Mouse (Mus musculus): ENCODE data around the gene Ppp1r32.

Gene Ppp1r32

DNA sequence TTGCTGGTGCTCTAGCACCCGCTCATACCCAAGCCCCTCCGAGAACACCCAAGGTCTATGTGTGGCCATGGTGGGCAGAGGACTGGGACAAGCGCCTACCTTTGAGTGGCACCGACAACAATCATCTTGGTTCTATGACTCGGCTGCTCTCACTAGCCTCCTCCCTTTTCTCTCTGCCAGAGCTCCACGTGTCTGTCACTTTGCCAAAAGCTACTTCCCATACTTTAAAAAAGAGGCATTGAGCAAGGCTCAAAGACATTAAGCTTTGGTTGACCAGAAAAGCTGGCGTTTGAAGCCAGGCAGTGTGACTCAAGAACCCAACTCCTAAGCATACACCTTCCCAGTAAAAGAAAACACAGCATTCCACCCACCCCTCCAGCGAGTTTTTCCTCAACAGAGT, 24.6 kb downstream of the Ppp1r32 start:
- no peak for DNase-seq (ENCODE audit: low read depth, low spot score)

DNA sequence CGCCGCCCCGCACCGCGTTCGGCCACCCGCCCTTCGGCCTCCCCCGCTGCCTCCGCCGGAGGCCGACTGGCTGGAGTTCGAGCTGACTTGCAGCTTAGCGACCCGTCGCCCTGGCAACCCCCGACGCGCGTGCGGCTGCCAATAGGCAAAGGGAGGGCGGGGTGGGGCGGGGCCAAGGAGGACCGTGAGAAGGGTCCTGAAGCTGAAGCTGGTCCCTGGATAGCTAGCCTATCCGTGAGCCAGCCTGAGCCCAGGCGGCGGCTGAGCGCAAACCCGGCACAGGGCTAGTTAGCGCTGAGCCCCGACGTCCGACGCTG, 25.3 kb downstream of the Ppp1r32 start:
- no peak for DNase-seq (ENCODE audit: low read depth, low spot score)

DNA sequence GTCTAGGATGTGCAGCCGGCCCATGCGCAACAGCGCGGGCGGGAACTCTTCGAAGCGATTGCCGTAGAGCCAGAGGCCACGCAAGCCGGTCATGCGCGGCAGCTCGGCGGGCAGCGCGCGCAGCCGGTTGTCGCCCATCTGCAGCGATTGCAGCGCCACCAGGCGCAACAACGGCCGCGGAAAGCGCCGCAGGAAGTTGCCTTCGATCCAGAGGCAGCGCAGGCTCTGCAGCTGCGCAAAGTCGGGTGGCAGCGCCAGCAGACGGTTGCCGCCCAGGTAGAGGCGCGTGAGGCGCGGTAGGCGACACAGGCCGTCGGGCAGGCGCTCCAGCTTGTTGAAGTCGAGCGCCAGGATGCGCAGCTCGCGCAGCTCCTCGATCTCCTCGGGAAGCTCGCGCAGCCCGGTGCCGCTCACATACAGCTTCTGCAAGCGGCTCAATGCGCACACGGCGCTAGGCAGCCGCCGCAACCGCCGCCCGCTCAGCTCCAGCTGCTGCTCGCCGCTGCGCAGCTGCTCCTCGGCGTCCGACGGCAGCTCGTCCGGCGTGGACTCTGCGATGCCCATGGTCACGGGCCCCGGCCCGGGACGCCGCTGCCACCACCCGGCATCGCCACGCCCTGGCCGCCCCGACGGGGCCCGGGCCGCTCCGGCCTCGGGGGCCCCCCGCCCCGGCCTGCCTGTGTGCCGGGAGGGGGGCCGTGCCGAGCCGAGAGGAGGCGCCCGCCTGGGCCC, 25.8 kb downstream of the Ppp1r32 start, which contains the start of gene Lrrc10b:
Gene Lrrc10b (minus strand): TSS at position 722 of the 732 bp plus-strand sequence.
- no peak for DNase-seq (ENCODE audit: low read depth, low spot score)

DNA sequence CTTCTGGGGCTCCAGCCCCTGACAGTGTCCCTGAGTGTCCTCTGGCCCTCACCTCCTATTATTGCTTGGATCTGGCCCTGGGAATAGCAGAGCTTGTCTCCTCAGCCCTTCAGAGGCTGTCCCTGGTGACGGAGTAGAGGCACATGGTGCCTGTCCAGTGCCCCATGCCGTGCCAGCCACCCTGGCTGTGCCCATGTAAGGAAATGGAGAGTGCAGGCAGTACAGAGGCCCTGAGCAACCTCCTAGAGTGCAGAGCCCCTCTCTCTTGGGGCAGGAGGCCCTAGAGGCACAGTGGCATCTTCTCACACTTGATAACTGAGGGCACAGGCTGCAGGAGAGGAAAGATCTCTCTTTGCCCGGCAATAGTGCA, 27.3 kb downstream of the Ppp1r32 start:
- no peak for DNase-seq (ENCODE audit: low read depth, low spot score)

DNA sequence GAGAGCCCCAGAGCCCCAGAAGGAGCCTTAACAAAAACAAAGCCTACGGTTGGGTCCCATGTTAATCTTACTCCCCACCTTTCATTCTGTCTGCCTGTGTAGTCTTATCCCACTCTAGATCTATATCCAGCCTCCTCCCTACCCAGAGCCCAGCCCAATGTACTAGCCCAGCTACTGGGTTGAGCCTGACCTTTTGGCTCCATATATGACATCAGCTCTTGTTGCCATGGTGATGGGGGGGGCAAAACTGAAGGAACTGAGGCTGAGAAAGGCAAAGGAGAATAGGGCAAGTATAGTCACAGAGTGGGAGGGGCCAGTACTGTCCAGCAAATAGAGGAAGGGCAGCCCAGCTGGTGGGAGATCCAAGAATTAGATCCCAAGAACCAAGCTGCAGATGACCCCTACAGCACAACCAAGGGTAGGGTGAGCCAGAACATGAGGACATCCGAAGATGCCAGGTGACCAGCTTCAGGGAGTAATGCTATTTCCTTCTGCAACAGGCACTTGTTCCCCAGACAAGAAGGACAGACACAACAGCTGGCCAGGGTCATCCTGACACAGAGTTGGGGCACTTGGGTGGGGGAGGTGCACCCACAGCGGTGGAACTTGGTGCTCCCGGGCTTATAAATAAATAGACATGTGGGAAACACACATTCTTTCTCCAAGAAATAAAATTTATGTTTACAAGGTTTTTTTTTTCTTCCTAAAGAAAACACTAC, 27.9 kb downstream of the Ppp1r32 start:
- DNase-seq (ENCODE audit: low read depth, low spot score): no peak

DNA sequence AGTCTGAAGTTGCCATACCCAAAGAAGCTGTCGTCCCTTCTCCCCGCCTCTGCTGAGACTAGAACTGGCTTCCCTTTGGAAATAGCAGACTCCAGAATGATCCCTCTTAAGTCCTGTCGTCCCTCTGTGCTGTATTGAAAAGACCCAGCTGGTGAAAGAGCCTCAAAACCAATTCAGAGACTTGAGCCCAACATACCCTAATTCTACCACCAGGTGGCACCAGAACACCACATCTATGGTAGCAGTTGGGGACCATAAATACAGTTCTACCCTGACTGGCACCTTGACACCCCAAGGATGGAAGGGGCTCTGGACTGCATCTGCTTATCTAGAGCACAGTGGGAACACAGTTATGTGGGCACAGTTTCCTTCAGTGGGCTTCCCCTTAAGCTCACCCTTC, 33.0 kb downstream of the Ppp1r32 start:
- DNase-seq (ENCODE audit: low read depth, low spot score): peak; percentile 70

DNA sequence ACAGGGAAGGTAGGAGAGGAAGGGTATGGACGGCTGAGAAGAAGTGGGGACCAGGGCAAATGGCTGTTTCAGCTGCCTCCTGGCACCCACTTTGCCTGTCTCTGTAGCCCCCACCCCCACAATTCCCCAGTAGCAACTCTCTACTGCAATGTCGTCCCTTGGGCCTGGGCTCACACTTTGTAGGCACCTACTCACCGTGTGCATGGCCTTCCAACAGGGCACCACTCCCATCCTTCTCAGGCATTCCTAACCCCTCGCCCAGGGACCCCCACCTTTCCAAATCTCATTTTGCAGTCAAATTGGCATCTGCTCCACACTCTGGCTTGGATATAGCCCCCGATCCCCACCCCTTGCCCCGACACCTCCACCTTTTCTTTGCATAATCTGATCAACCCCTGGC, 33.5 kb downstream of the Ppp1r32 start:
- DNase-seq (ENCODE audit: low read depth, low spot score): no peak

DNA sequence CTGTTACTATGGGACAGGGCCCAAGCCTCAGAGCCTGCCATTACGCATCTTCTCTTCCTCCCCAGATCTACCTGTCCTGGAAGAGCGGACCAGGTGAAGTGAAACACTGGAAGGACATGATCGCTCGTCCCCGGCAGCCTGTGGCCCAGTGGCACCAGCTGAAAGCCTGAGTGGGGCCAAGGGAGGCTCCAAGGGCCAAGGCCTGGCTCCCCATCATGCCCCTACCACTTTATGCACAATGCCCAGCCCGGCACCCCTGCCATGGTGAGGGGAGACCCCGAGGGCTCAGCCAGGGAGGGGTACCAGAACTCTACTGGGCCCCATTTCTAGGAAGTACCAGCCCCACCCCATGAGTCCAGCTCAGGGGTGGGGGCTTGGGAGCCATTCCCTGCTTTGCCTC, 34.5 kb downstream of the Ppp1r32 start:
- no peak for DNase-seq (ENCODE audit: low read depth, low spot score)

DNA sequence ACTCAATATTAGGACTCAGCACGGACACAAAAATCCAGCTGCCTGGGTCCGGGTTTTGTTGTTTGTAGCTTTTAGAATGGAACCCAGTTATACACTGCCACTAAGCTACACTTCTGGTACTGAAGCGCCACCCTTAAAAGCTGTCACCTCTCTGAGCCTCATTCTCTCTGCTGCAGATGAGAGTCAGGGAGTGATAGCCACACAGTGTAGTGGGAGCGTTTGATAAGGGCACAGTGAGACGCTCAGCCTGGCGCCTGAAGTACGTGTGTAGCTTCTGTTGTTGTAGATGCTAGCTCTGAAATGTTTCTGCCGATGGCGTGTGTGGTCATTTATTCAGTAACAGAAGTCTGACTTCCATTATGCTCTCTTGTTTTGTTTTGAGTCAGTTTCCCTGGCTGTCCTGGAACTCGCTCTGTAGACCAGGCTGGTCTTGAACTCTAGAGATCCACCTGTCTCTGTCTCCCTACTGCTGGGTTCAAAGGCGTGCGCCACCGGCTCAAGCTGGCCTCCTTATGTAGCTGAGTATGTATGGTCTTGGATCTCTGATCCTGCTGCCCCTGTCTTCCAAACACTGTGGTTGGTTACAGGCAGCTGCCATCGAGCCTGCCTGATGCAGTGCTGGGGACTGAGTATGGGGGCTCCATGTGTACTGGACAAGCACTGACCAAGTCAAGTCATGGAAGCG, 37.9 kb downstream of the Ppp1r32 start:
- DNase-seq (ENCODE audit: low read depth, low spot score): no peak

DNA sequence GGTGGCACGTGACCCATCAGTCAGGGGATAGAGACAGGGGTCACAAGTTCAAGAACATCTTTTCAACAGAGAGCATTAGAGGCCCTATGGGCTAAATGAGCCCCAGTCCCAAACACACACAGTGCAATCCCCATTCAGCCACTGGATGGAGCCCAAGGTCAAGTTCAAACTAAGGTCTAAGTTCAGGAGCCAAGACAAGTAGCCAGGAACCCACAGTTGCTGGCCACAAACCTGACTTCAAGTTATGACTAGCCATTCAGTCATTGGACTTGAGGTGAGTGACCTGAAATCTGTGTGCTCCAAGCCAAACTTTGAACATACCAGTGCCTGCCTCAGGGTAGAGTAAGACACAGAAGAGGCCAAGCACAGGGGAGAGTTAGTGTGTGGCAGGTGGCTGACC, 45.2 kb downstream of the Ppp1r32 start:
- peak; percentile 38 for DNase-seq (ENCODE audit: low read depth, low spot score)

DNA sequence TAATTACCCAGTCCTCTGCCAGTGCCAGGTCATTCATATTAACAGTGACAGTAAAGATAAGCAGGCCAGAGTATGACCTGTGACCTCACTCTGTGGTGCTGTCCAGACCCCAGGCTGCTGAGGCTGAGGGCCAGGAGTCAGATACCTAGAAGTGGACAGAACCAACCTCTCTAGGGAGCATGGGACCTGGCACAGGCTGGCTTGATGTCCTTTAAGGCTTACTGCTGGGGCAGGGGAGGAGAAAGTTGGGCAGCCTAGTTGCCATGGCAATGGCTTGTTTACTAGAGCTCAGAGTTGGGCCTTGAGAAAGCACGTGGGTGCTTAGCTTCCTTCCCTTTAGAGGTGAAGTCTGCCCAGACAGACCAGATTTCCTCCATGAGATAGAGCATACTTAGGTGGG, 46.0 kb downstream of the Ppp1r32 start:
- no peak for DNase-seq (ENCODE audit: low read depth, low spot score)

DNA sequence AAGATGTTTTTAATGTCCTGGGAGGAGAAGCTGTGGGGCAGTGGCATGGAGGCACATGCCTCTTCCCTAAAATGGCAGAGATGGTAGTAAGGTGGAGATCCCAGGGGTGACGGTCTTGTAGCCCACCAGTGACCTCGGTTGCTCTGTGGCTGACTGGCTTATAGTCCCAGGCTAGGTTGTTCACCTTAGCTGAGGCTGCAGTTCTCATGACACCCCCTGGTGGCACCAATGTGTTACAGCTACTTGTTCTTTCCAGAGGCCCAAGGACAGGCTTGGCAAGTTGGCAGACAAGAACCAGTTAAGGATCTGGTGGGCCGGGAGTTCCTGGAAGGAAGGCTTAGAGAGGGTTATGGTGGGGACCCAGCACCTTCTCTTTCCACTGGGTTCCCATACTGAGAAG, 46.8 kb downstream of the Ppp1r32 start:
- peak; percentile 71 for DNase-seq (ENCODE audit: low read depth, low spot score)

DNA sequence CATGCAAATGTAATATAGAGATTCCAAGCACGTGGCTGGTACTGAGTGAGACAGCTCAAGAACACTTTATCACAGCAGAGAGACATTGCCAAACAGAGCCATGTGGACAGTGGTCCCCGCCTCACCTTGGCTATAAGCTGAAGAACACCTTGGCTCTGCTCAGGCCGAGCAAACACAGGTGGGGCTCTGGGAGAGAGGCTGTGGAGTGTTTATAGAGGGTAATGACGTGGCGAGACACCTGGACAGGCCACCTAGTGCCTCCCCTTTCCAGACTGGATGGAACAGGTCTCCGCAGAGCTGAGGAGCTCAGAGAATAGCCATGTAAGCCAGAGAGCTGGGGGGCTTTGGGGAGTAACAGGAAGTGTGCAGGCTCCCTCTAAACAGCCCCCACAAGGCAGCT, 47.8 kb downstream of the Ppp1r32 start:
- DNase-seq (ENCODE audit: low read depth, low spot score): no peak

DNA sequence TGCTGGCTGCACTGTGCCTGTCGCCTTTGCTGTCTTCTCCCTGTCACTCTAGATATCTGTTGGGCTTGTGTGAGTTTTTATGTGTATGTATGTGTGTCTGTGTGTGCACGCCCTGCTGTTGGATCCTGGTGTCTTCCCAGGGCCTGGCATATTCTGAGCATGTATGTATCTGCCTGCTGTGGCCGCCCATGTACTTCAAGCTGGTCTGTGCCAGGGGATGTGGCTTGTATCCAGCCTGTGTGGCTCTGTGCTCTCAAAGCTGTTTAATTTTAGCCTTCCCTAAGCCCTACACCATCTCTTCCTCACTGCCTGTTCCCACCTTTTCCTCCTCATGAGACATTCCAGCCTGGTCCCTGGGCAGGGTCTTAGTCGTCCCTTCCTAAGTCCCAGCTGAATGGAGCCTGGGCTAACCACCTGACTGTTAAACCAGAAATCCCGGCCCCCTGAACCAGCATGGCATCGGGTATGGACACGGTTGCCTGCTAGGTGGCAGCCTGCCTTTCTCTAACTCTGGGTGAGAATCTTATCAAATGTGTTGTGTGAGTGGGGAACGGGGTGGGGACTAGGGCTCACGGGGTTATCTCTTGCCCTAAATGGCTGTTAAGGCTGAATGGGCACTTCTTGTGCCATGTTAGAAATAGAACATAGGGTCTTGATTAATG, 48.7 kb downstream of the Ppp1r32 start:
- no peak for DNase-seq (ENCODE audit: low read depth, low spot score)

DNA sequence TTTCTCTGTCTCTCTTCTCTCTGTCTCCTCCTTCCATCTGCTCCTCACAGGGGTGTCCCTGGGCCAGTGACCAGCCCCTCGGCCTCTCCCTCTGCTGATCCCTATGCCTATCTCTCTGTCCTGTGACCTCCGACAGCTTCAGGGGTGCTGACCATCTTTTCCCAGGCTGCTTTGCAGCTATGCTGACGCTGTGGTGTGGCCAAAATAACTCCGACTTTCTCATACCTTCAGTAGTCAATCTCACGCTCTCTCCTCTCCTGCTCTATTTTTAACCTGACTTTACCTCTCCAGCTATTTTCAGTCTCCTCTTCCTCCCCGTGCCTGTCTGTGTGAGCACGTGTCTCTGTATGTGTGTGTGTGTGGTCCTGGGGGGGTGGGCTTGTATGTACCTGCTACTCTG, 49.5 kb downstream of the Ppp1r32 start:
- DNase-seq (ENCODE audit: low read depth, low spot score): no peak

DNA sequence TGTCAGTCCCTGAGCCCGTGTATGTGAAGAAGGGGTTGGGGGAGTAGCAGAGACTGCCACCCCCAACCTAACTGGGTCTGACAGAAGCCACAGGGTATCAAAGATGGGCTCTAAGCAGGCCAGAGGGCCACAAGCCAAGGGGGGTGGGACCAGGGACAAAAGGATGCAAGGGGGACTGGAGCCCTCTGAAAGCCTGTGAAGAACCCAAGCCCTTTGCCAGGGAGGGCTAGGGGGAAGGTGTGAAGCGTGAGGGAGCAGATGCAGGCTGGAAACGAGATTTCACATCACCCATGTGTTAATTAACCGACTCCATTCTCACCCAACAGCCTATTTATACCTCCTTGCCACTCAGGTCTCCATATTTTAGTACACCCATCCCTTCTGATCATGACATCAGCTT, 50.9 kb downstream of the Ppp1r32 start:
- no peak for DNase-seq (ENCODE audit: low read depth, low spot score)

DNA sequence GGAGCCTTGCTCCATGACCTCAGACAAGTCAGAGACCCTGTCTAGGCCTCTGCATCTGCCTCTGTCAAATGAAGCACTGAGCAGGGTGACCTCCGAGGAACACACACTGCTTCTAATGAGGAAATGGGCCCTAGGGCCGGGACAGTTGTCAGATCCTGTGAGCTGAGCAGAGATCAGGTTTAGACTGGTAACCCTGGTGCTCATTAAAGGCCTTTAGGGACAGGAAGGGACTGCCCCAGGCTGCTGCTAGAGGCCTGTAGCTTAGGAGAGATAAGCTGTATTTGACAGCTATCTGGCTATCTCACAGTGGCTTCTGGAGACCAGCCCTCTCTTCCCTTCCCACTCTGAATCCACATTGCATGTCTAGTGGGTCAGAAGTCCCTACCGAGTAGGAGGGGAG, 51.3 kb downstream of the Ppp1r32 start:
- peak; percentile 36 for DNase-seq (ENCODE audit: low read depth, low spot score)

DNA sequence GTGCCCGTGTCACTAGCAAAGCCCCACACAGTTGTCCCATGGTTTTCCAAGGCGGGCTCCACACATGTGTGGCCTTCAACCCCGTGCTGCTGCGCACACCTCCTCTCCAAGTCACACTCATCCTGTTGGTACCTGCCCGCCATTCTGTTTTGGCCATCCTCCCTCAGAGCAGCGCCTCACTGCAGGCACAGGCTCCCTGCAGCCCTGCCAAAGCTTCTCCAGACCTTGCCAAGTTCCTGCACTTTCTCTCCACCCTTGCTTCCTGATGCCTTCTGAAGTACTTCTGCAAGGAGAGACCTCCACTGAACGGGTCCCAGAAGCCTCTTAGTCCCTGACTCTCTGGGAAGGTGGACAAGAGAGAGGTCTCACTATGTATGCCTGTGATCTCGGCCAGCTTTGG, 53.4 kb downstream of the Ppp1r32 start:
- no peak for DNase-seq (ENCODE audit: low read depth, low spot score)

DNA sequence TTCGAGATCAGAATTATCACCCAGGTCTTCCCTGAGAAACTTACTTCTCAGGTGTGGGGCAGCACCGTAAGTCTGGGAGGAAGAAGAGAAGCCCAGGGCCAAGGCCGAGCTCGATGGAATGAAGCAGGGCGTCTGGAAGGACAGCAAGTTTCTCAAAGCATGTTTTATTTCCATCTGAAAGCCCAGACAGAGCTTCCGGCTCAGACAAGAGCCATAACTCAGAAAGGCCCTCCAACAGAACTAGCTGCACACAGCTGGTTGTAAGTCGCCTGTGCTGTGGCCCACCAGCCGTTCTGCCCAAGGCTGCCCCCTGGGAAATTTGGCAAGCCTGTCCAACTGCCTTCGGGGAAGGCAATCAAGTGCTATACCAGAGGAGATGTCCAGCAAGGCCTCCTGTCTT, 55.3 kb downstream of the Ppp1r32 start:
- no peak for DNase-seq (ENCODE audit: low read depth, low spot score)

DNA sequence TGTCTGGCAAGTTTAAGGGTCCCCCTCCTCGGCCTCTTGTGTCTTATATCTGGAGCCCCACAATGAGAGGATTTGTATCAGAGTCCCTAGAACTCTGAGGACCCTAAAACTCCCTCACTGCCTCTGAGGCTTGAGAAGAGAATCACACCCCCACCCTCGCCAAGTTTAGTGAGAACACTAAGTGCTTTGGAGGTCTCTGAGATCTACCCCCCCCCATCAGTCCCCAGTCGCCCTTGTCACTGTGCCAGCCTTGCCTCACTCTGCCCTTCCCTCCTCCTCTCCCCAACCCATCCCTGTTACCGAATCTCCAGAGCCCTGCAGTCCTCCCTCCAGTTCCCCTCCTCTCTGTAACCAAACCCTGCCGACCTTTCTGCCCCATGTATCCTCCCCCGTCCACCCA, 55.9 kb downstream of the Ppp1r32 start:
- DNase-seq (ENCODE audit: low read depth, low spot score): no peak

DNA sequence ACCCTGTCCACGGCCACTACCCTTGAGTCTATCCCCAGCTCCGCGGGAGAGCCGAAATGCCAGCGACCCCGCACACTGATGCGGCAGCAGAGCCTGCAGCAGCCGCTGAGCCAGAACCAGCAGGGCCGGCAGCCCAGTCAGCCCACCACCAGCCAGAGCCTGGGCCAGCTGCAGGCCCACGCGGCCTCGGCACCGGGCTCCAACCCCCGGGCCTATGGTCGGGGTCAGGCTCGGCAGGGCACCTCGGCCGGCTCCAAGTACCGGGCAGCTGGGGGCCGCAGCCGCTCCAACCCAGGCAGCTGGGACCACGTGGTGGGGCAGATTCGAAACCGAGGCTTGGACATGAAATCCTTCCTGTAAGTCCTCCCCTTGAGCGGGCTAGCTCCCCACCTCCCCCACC, 56.4 kb downstream of the Ppp1r32 start:
- DNase-seq (ENCODE audit: low read depth, low spot score): no peak

DNA sequence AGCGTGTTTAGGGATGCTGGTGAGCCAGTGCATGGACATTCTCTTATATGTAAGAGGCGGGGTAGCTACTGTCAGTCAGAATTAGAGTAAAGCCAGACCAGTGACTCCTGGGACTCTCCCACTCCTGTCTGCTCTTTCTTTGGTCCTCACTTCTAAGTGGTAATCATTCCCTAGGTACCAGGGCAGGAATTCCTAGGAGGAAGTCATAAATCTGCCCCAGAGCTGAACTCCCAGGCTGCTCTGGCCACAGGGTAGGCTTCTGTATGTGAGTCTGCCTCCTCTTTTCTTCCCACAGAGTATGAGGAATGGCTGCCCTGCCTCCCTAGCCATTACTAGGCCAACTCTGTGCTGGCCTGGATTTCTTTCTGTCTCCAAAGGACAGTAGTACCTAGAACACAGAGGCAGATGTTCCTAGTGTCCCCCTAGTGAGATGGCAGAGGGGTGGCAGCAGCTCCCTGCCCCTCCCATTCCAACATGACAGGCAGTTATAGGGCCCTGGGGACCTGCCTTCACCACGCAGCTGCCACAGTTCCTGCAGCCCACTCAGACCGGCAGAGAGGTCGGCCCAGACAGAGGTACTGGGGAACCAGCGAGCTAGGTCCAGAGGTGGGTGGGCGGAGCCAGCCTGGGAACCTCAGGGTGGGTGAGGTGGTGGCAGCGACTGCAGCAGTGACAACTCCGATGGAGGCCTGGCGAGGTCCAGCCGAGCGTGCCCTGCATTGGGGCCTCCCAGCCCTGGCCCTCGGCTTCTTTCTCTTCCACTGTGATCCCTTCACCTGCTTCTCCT, 57.1 kb downstream of the Ppp1r32 start:
- no peak for DNase-seq (ENCODE audit: low read depth, low spot score)

Measured in A20 (cell line).